Mouse (Mus musculus): ENCODE results near the gene Synj2bp.

- TF ChIP-seq MAX (IDR thresholded peaks at IDR 0.05; ENCODE audit: low read depth) (no peak), POLR2AphosphoS2 (IDR thresholded peaks at IDR 0.05; ENCODE audit: insufficient read length, low read depth) (no peak), POLR2A (IDR thresholded peaks at IDR 0.05; ENCODE audit: insufficient read length, low read depth) (no peak), USF1 (IDR thresholded peaks at IDR 0.05; ENCODE audit: low read depth) (no peak), MYOD1 (IDR thresholded peaks at IDR 0.05; ENCODE audit: control insufficient read depth in 1 of 3, insufficient read length in 2 of 3, low read depth in 2 of 3) (no peak), E2F4 (IDR thresholded peaks at IDR 0.05; ENCODE audit: insufficient read depth) (no peak), MYOG (IDR thresholded peaks at IDR 0.05; ENCODE audit: control insufficient read depth in 1 of 3, insufficient read depth in 1 of 3, insufficient read length in 2 of 3, low read depth in 2 of 3) (no peak), CEBPB (IDR thresholded peaks at IDR 0.05; ENCODE audit: insufficient read depth, poor library complexity, severe bottlenecking) (no peak), TCF12 (IDR thresholded peaks at IDR 0.05; ENCODE audit: insufficient read depth, poor library complexity, severe bottlenecking) (no peak), REST (IDR thresholded peaks at IDR 0.05; ENCODE audit: insufficient read depth, insufficient read length) (no peak), SRF (IDR thresholded peaks at IDR 0.05; ENCODE audit: control insufficient read depth, insufficient read length, low read depth) (no peak)
Observed at GRCm38 (mm10) chr12:81564173-81564572, 31.5 kb upstream of the Synj2bp start.
